Mouse (Mus musculus) kidney, postnatal 0 days (tissue): ENCODE results near the gene F11r. TPM values are rescaled to one million over a fixed set of nuclear protein-coding genes. Genes with fewer than 3 reads are reported as not detected.
A peak's percentile ranks its signal among the peaks of the same experiment; 100 is the strongest.

Experiments
- ATAC-seq: fragments of 200-750 bp; cut with Nextera tagmentation; replicated peaks from 2 replicates; pipeline ENCODE4 v1.8.0; 2017; ENCODE audit warnings: low read depth, moderate number of reproducible peaks, moderate TSS enrichment, moderate library complexity; ENCODE audit not compliant: low FRiP score
- DNase-seq: peaks from one replicate; pipeline ENCODE4 v3.0.0-alpha.2; 2016; ENCODE audit warnings: low spot score
- H3K27ac ChIP-seq: fragments of 300-500 bp; sonication (generic); 2 replicates; pipeline ENCODE4 v1.5.1; 2014; ENCODE audit warnings: mild to moderate bottlenecking
- H3K27me3 ChIP-seq: fragments of 300-500 bp; sonication (generic); 2 replicates; pipeline ENCODE4 v1.6.1; 2014; ENCODE audit warnings: low read length, mixed read lengths; ENCODE audit not compliant: insufficient read depth
- H3K36me3 ChIP-seq: fragments of 300-500 bp; sonication (generic); 2 replicates; pipeline ENCODE4 v1.6.1; 2014; ENCODE audit warnings: low read length, mixed read lengths; ENCODE audit not compliant: insufficient read depth
- H3K4me1 ChIP-seq: fragments of 300-500 bp; sonication (generic); replicated peaks from 2 replicates; pipeline ENCODE4 v1.6.1; 2014; ENCODE audit warnings: antibody characterized with exemption, low read length, mixed read lengths; ENCODE audit not compliant: insufficient read depth
- H3K4me2 ChIP-seq: fragments of 300-500 bp; sonication (generic); 2 replicates; pipeline ENCODE4 v1.6.1; 2014; ENCODE audit warnings: mild to moderate bottlenecking, low read length, moderate library complexity, mixed read lengths
- H3K4me3 ChIP-seq: fragments of 300-500 bp; sonication (generic); replicated peaks from 2 replicates; pipeline ENCODE4 v1.5.1; 2014; ENCODE audit warnings: low read depth, low read length
- H3K9ac ChIP-seq: fragments of 300-500 bp; sonication (generic); 2 replicates; pipeline ENCODE4 v1.6.1; 2014; ENCODE audit warnings: low read depth, low read length
- H3K9me3 ChIP-seq: fragments of 300-500 bp; sonication (generic); replicated peaks from 2 replicates; pipeline ENCODE4 v1.6.1; 2016; ENCODE audit warnings: low read length, inconsistent platforms, mixed read lengths
- CTCF ChIP-seq: IDR thresholded peaks from 2 replicates; pipeline ENCODE4 v1.5.1; 2016; ENCODE audit warnings: antibody characterized with exemption, low read depth, mild to moderate bottlenecking, moderate library complexity
- WGBS: fragments of 180-500 bp; shearing (Covaris S2); extraction: QIAGEN DNeasy Blood & Tissue Kit; methylation state at CpG from one replicate; pipeline ENCODE4 v1.1.7; 2014; 5-methylcytosine and 5-hydroxymethylcytosine counted together
- polyA plus RNA-seq: library from polyadenylated mRNA; unstranded; fragments of >200 nt; fragmentation: Nextera tagmentation; extraction: Ambion mirVana; gene quantifications from 2 replicates; pipeline ENCODE4 v1.2.1, GENCODE M21; 2015

F11r gene
- polyA plus RNA-seq, 1 experiment from 2014 or later, result 93.0 TPM

DNA sequence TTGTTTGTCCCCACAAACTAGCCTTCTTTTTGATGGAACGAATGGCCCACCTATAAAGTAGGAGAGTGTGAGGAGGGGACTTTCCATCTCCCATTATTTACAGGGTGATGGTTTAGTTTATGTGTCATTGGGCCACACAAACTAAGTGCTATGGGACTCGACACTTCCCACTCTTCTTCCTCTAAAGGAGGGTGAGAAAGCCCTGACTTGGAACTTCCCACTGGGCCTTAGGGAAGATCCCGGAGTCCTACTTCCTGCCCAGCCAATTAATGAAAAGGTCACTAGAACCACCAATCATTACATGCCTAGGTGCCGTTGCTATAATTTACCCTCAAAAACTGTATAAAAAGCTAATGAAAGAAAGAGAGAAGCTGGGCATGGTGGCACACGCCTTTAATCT is 5.2 kb upstream of the F11r start:
- ATAC-seq, result no peak

DNA sequence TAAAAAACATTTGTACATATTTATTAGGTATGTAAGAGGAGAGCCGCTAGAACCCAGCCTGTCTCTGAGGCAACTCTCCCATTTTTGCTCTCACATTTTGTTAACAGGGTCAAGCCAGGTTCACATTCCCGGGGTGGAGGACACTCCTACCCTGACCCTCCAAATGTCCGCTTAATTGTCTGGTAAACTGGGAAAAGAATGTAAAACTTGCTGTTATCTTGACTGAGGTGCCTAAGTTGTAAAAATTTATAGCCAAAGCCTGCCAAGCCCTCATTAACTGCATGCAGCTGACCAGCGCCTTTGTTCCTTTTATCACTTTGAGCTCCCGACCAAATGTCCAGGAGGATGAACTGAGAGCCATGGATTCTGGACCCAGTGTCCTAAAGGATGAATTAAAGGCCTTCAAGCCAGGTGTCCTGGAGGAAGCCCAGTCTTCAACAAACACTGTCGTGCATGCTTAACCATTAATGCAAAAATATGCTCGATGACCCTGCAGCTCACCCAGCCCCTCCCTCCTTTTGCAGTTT is 2.0 kb upstream of the F11r start:
- no peak overlapping the region for H3K4me2 ChIP-seq
- 8% methylated on average over 7 of the region's 7 CpGs for WGBS

More for the DNA sequence above, 5.2 kb upstream of the F11r start:
- 66% methylated on average over 5 of the region's 5 CpGs for WGBS
- DNase-seq, result no peak
- Histone ChIP-seq H3K27ac (no peak overlapping the region), H3K36me3 (no peaks in the 10 kb centered on the region), H3K4me2 (no peak overlapping the region), H3K4me3 (no peak overlapping the region), H3K27me3 (no peaks in the 10 kb centered on the region), H3K4me1 (no peaks in the 10 kb centered on the region), H3K9me3 (no peaks in the 10 kb centered on the region), H3K9ac (no peak overlapping the region)
- TF ChIP-seq CTCF, result no peak

DNA sequence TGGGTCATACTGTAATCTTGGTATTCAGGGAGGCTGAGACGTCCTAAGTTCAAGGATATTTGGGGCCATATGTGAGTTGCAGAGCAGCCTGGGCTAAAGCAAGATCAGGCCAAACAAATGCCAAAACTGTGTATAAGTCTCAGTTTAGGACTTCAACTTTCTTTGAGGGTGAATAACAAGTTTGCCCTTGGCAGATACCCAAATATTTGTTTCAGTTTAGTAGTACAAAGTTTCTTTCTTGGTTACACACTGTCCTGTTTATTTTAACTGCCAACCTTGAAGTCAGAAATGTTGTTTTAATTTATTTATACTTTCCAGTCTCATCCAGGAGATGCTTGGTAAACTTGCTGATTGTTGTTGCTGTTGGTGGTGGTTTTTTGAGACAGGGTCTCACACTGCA is 1.4 kb upstream of the F11r start:
- WGBS, result 62% methylated on average over 1 of the region's 1 CpGs
- no peak for TF ChIP-seq CTCF
- no peak overlapping the region for H3K4me3 ChIP-seq
- no peak overlapping the region for H3K27ac ChIP-seq
- peaks cover 15% of the 10 kb centered on the region for H3K4me1 ChIP-seq
- no peaks in the 10 kb centered on the region for H3K27me3 ChIP-seq
- no peaks in the 10 kb centered on the region for H3K9me3 ChIP-seq
- ATAC-seq (no peak), DNase-seq (no peak)
- no peak overlapping the region for H3K9ac ChIP-seq
- H3K4me2 ChIP-seq, result no peak overlapping the region
- no peaks in the 10 kb centered on the region for H3K36me3 ChIP-seq

More for the DNA sequence above, 2.0 kb upstream of the F11r start:
- Histone ChIP-seq H3K4me1 (peaks cover 9% of the 10 kb centered on the region; the same call in 1 of the 2 replicates), H3K9ac (no peak overlapping the region), H3K36me3 (no peaks in the 10 kb centered on the region), H3K27ac (no peak overlapping the region), H3K27me3 (no peaks in the 10 kb centered on the region), H3K4me3 (no peak overlapping the region), H3K9me3 (no peaks in the 10 kb centered on the region)
- peak; percentile 71 for DNase-seq
- ATAC-seq, result no peak
- no peak for TF ChIP-seq CTCF

- DNase-seq, result peak; percentile 71
- TF ChIP-seq CTCF, result no peak
- no peak for ATAC-seq
- no peaks in the 10 kb centered on the region for H3K9me3 ChIP-seq
- no peaks in the 10 kb centered on the region for H3K27me3 ChIP-seq
- H3K9ac ChIP-seq, result peak overlapping the region; percentile 75
- H3K4me2 ChIP-seq, result peak overlapping the region; percentile 72
- H3K4me3 ChIP-seq, result peak overlapping the region; percentile 61
- no peaks in the 10 kb centered on the region for H3K36me3 ChIP-seq
- peak overlapping the region; percentile 91 for H3K27ac ChIP-seq
- H3K4me1 ChIP-seq, result peaks cover 34% of the 10 kb centered on the region
- 3% methylated on average over 18 of the region's 18 CpGs for WGBS
Measured at GRCm38 (mm10) chr1:171438014-171438670, 807 bp downstream of the F11r start.

DNA sequence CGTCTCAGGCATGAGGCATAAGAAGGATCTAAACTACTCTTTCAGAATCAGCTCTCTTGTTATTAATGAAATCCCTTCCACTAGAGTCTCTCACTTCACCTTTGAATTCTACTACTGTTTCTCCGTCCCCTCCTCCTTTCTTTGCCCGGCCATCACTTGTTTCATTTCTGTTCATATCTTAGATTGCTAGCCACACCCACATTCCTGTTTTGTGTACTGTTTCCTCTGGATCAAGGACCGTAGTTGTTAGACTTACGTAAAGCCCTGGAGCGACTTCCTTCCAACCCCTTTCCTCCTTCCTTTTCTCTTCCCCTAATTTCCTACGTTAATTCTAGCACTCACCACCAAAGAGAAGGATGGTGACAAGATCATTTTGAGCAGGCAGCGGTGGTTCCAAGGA is 1.7 kb downstream of the F11r start:
- peak overlapping the region; percentile 91 for H3K27ac ChIP-seq
- WGBS, result 7% methylated on average over 8 of the region's 8 CpGs
- DNase-seq (peak; percentile 81), ATAC-seq (no peak)
- TF ChIP-seq CTCF, result no peak
- no peaks in the 10 kb centered on the region; the same call in 1 of the 2 replicates for H3K36me3 ChIP-seq
- H3K4me3 ChIP-seq, result peak overlapping the region; percentile 61
- H3K9me3 ChIP-seq, result no peaks in the 10 kb centered on the region
- H3K4me2 ChIP-seq, result peak overlapping the region; percentile 72
- peak overlapping the region; percentile 75 for H3K9ac ChIP-seq
- peaks cover 34% of the 10 kb centered on the region for H3K4me1 ChIP-seq
- no peaks in the 10 kb centered on the region for H3K27me3 ChIP-seq

DNA sequence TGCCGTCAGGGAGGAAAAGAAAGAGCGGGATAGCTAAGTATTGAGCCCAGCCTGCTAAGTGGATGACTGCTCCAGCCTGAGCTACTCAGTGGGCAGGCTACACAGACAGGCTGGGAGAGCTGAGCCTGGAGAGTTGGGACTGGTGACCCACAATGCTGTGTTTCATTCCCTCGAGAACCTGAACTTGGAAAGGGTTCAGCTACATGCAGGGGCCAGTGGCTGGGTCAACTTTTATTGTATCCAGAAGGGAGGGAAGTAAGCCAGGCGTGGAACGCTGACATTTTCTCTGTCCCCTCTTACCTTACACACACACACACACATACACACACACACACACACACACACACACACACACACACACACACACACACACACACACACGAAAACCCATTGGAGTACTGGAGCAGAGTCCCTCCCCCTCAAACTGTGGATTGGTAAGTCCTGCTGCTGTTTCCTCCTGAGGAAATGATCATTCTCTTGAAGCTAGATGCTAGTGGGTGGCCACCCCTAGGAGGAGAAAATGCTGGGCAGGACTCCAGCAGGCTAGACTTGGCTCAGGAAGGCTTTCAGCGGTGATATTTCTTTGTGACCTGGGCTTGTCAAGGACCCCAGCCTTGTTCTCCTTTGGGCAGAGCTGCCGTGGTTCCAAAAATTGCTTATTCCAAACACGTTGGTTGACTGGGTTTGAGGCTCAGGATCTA is 2.8 kb downstream of the F11r start:
- Histone ChIP-seq H3K4me3 (peak overlapping the region; percentile 61), H3K4me2 (peak overlapping the region; percentile 72), H3K36me3 (no peaks in the 10 kb centered on the region; the same call in 1 of the 2 replicates), H3K27ac (peak overlapping the region; percentile 91), H3K4me1 (peaks cover 34% of the 10 kb centered on the region), H3K9ac (peak overlapping the region; percentile 53), H3K9me3 (no peaks in the 10 kb centered on the region), H3K27me3 (no peaks in the 10 kb centered on the region)
- DNase-seq, result peak; percentile 96
- peak; percentile 23; the same call in 1 of the 2 replicates for TF ChIP-seq CTCF
- 2% methylated on average over 9 of the region's 9 CpGs for WGBS
- peak; percentile 55 for ATAC-seq
